Mouse (Mus musculus) lung, adult 2 months (tissue): ENCODE measurements around the gene Clic3.

Experiments used
- CTCF ChIP-seq: fragments of 200-500 bp; IDR thresholded peaks from 2 replicates; pipeline ENCODE4 v1.5.1; 2011; ENCODE audit warnings: mild to moderate bottlenecking, low read length, control low read depth; ENCODE audit not compliant: insufficient read depth
- POLR2A ChIP-seq: fragments of 200-500 bp; IDR thresholded peaks from 2 replicates; pipeline ENCODE4 v1.6.1; 2011; ENCODE audit warnings: low read depth, mild to moderate bottlenecking, control low read depth, low read length, borderline replicate concordance; ENCODE audit errors: extremely low read depth

DNA sequence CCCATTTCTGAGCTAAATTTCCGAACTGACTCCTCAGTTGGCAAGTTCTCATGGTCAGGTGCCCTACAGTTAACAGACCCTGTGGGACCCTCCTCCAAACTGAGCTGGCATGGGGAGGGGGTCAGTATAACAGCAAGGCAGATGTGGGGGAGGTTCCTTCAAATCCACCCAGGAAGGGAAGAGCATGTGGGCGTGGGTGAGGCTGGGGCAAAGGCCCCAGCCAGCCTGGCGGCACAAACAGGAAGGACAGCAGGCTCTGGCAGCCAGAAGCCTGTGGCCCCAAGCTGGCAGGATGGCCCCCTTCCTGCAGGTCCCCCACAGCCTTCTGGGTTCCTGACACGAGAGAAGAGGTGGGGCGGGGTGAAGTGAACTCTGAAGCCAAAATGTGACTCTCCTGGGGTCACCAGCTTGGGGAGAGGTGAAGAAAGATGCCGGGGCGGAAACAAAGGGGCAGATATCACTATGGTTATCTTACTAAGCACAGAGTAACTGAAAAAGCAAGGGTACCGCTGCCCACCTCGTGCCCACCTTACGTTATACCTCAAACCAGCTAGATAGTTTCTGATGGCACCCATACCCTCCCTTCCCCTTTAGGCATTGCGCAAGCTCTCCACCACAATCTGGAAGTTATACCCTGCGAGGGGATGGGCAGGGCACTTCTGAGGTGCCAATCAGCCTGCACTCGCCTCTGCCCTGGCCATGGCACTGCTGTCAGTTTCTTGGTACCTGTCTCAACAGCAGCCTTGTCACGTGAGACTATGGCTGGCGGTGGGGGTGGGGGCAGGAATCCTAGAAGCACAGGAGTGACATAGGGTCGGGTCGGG is 33.8 kb upstream of the Clic3 start, which contains the start of gene Fut7:
- TF ChIP-seq CTCF: no peak
- TF ChIP-seq POLR2A: no peak
